Mouse (Mus musculus) ES-CJ7 (cell line): ENCODE measurements around the gene Prkar2b.

Source experiments
- DNase-seq: peaks from one replicate; pipeline ENCODE4 v3.0.0; 2011; ENCODE audit warnings: low read depth, low spot score

Prkar2b gene

GRCm38 (mm10) chr12:32061090-32061930 lies at the start of gene Prkar2b:
Gene Prkar2b (minus strand): TSS chr12:32061296.
- peak; percentile 74 for DNase-seq

GRCm38 (mm10) chr12:32109201-32109600 lies 48.1 kb upstream of the Prkar2b start:
- DNase-seq = no peak

- no peak for DNase-seq
Observed at GRCm38 (mm10) chr12:32104955-32105521, 43.9 kb upstream of the Prkar2b start.

GRCm38 (mm10) chr12:32104451-32104862 lies 43.4 kb upstream of the Prkar2b start:
- DNase-seq = no peak

GRCm38 (mm10) chr12:32101306-32101705 lies 40.2 kb upstream of the Prkar2b start:
- no peak for DNase-seq

- no peak for DNase-seq
Observed at GRCm38 (mm10) chr12:32099686-32100206, 38.6 kb upstream of the Prkar2b start.

GRCm38 (mm10) chr12:32098596-32098995 lies 37.5 kb upstream of the Prkar2b start:
- no peak for DNase-seq

- DNase-seq = no peak
Observed at GRCm38 (mm10) chr12:32097107-32097506, 36.0 kb upstream of the Prkar2b start.

GRCm38 (mm10) chr12:32095164-32095563 lies 34.1 kb upstream of the Prkar2b start:
- DNase-seq = no peak

- no peak for DNase-seq
Observed at GRCm38 (mm10) chr12:32092452-32092851, 31.4 kb upstream of the Prkar2b start.

GRCm38 (mm10) chr12:32088566-32088965 lies 27.5 kb upstream of the Prkar2b start:
- DNase-seq = no peak

GRCm38 (mm10) chr12:32087339-32087738 lies 26.2 kb upstream of the Prkar2b start:
- DNase-seq = no peak

- no peak for DNase-seq
Observed at GRCm38 (mm10) chr12:32086874-32087273, 25.8 kb upstream of the Prkar2b start.

- no peak for DNase-seq
Observed at GRCm38 (mm10) chr12:32085856-32086255, 24.8 kb upstream of the Prkar2b start.

GRCm38 (mm10) chr12:32085189-32085588 lies 24.1 kb upstream of the Prkar2b start:
- no peak for DNase-seq

GRCm38 (mm10) chr12:32084601-32085000 lies 23.5 kb upstream of the Prkar2b start:
- no peak for DNase-seq

- DNase-seq = no peak
Observed at GRCm38 (mm10) chr12:32080692-32081091, 19.6 kb upstream of the Prkar2b start.

- DNase-seq = no peak
Observed at GRCm38 (mm10) chr12:32077403-32077802, 16.3 kb upstream of the Prkar2b start.

- DNase-seq = no peak
Observed at GRCm38 (mm10) chr12:32075831-32076715, 15.0 kb upstream of the Prkar2b start.

GRCm38 (mm10) chr12:32074271-32074670 lies 13.2 kb upstream of the Prkar2b start:
- no peak for DNase-seq

- DNase-seq = no peak
Observed at GRCm38 (mm10) chr12:32066004-32066403, 4.9 kb upstream of the Prkar2b start.
